Mouse (Mus musculus) layer of hippocampus, postnatal 10 days (tissue): ENCODE measurements around the gene Pink1. TPM values are rescaled to one million over a fixed set of nuclear protein-coding genes. Genes with fewer than 3 reads are reported as not detected.

Experiments used
- DNase-seq, 2 experiments: peaks; one replicate each; pipeline ENCODE4 v3.0.0; 2021; ENCODE audit warnings: low spot score in 2 of 2
- microRNA-seq, 2 experiments: library from miRNA; unstranded; fragments of <30 nt; microRNA quantifications; one replicate each; pipeline ENCODE4 v1.2.0; 2021
- total RNA-seq, 2 experiments: library from RNA; stranded (reverse); gene quantifications; 2 replicates each; pipeline ENCODE4 v1.2.3; 2021

The Pink1 gene
- total RNA-seq, 2 experiments from 2014 or later = 128 to 131 TPM

- no peak for DNase-seq
Measured at GRCm38 (mm10) chr4:138267869-138268268, 58.2 kb downstream of the Pink1 start.

Small RNAs within 50 kb of the gene (microRNA-seq; reads per million reads assigned to microRNA genes)
- 0 reads per million in 2 experiments for gene Gm27646
- gene Mir7019 = 7.4 to 7.8 reads per million in 2 experiments

Other genes with a start within 250 kb of the Pink1 start
- gene Hp1bp3, start 110.0 kb downstream of the Pink1 start, total RNA-seq = 100 to 1,000 TPM; 158 to 161 TPM
- 10 to 100 TPM; 19.1 to 21.5 TPM for gene Sh2d5, start 75.9 kb downstream of the Pink1 start, total RNA-seq
- 10 to 100 TPM; 12.5 to 12.7 TPM for gene Kif17, start 75.9 kb downstream of the Pink1 start, total RNA-seq
- 100 to 1,000 TPM; 106 to 108 TPM for gene Ddost, start 21.6 kb downstream of the Pink1 start, total RNA-seq
- gene Cda, start 41.7 kb upstream of the Pink1 start, total RNA-seq = 1 to 10 TPM; 2.1 to 2.3 TPM
- gene Fam43b, start 70.2 kb upstream of the Pink1 start, total RNA-seq = 10 to 100 TPM; 29.3 to 33.8 TPM
- gene Mul1, start 108.4 kb upstream of the Pink1 start, total RNA-seq = 10 to 100 TPM; 39.1 to 43.4 TPM
- gene Camk2n1, start 128.0 kb upstream of the Pink1 start, total RNA-seq = 100 to 1,000 TPM; 161 to 168 TPM